Mouse (Mus musculus) G1E (cell line): ENCODE results near the gene Nln.

ENCODE experiments used
- CTCF ChIP-seq: IDR thresholded peaks from 2 replicates; pipeline ENCODE4 v1.5.1; 2012; ENCODE audit warnings: low read depth, low read length, inconsistent platforms, mixed read lengths
- GATA1 ChIP-seq: IDR thresholded peaks from 2 replicates; pipeline ENCODE4 v1.6.1; 2012; ENCODE audit warnings: borderline replicate concordance, low read length, inconsistent platforms, mixed read lengths
- GATA2 ChIP-seq: IDR thresholded peaks from 2 replicates; pipeline ENCODE4 v1.6.1; 2012; ENCODE audit warnings: low read depth, low read length, inconsistent platforms, borderline replicate concordance
- POLR2AphosphoS5 ChIP-seq: IDR thresholded peaks from 2 replicates; pipeline ENCODE4 v1.6.1; 2012; ENCODE audit warnings: low read depth, low read length, inconsistent platforms; ENCODE audit not compliant: insufficient replicate concordance
- TAL1 ChIP-seq: conservative IDR thresholded peaks from 2 replicates; pipeline ENCODE4 v1.6.1; 2012; ENCODE audit warnings: low read depth, low read length, inconsistent platforms, mixed read lengths

DNA sequence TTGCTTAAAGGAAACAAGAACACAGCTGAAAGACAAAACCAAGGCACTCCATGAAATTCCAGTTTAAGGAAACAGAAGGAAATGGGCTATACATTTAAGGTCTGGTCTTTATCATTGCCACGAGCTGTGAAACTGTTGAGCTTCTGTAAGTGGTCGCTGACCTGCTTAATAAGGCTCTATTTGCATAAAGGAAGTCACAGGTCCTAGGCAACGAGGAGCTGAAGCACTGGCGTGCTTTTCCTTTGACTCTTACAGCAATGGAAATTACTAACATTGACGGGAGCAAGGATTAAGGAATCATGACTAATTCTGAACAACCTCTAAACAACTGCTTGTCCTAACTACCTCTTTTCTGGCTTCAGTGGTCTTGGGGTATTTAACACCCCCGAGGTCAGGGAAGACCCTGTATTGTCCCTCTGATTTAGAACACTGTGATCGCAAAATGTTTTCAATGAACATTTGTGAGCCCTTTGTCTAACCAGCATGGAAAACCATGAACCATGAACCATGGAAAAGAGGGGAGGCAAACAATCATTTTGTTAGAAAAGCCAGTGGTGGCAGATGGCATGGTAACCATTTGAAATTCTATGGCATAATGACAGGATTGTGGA lies 90.8 kb downstream of the Nln start:
- TF ChIP-seq CTCF (no peak), POLR2AphosphoS5 (no peak), GATA1 (no peak), TAL1 (no peak), GATA2 (no peak)
